Mouse (Mus musculus) heart, embryonic 16.5 days (tissue): ENCODE measurements around the gene Cd9. TPM values are rescaled to one million over a fixed set of nuclear protein-coding genes. Genes with fewer than 3 reads are reported as not detected.

Experiments used
- ATAC-seq: fragments of 200-750 bp; cut with Nextera tagmentation; replicated peaks from 2 replicates; pipeline ENCODE4 v1.8.0; 2017; ENCODE audit warnings: moderate number of reproducible peaks; ENCODE audit not compliant: insufficient read depth, low FRiP score; ENCODE audit errors: extremely low read depth
- H3K27ac ChIP-seq: fragments of 300-500 bp; sonication (generic); 2 replicates; pipeline ENCODE4 v1.5.1; 2014; ENCODE audit warnings: mild to moderate bottlenecking, low read length, control low read depth, moderate library complexity
- H3K27me3 ChIP-seq: fragments of 300-500 bp; sonication (generic); 2 replicates; pipeline ENCODE4 v1.6.1; 2014; ENCODE audit warnings: low read length, mixed read lengths; ENCODE audit not compliant: control insufficient read depth, insufficient read depth
- H3K36me3 ChIP-seq: fragments of 300-500 bp; sonication (generic); 2 replicates; pipeline ENCODE4 v1.6.1; 2014; ENCODE audit not compliant: control insufficient read depth, insufficient read depth
- H3K4me1 ChIP-seq: fragments of 300-500 bp; sonication (generic); 2 replicates; pipeline ENCODE4 v1.6.1; 2014; ENCODE audit warnings: low read length, mixed read lengths; ENCODE audit not compliant: control insufficient read depth, insufficient read depth
- H3K4me2 ChIP-seq: fragments of 300-500 bp; sonication (generic); 2 replicates; pipeline ENCODE4 v1.6.1; 2014; ENCODE audit warnings: low read depth, mild to moderate bottlenecking, control low read depth, low read length
- H3K4me3 ChIP-seq: fragments of 300-500 bp; sonication (generic); 2 replicates; pipeline ENCODE4 v1.5.1; 2014; ENCODE audit warnings: mild to moderate bottlenecking, control low read depth, low read length
- H3K9ac ChIP-seq: fragments of 300-500 bp; sonication (generic); 2 replicates; pipeline ENCODE4 v1.6.1; 2014; ENCODE audit warnings: low read length, control low read depth
- H3K9me3 ChIP-seq: fragments of 300-500 bp; sonication (generic); replicated peaks from 2 replicates; pipeline ENCODE4 v1.6.1; 2016; ENCODE audit warnings: low read length; ENCODE audit not compliant: control insufficient read depth
- WGBS: fragments of 180-500 bp; shearing (Covaris S2); extraction: QIAGEN DNeasy Blood & Tissue Kit; methylation state at CpG from one replicate; pipeline ENCODE4 v1.1.7; 2014; 5-methylcytosine and 5-hydroxymethylcytosine counted together
- polyA plus RNA-seq: library from polyadenylated mRNA; unstranded; fragments of >200 nt; fragmentation: Nextera tagmentation; extraction: Ambion mirVana; gene quantifications from 2 replicates; pipeline ENCODE4 v1.2.1, GENCODE M21; 2015

Cd9 gene
- 94.4 and 115 TPM in 2 replicates for polyA plus RNA-seq

GRCm38 (mm10) chr6:125494092-125494871 lies at the start of gene Cd9:
Cd9 (minus strand) TSS chr6:125494791.
- H3K36me3 ChIP-seq: no peaks in the 10 kb centered on the region
- ATAC-seq: peak; percentile 84
- H3K9ac ChIP-seq: peak within 1 kb of the TSS; percentile 77
- peaks cover 17% of the 10 kb centered on the region for H3K4me1 ChIP-seq
- peak within 1 kb of the TSS; percentile 68 for H3K4me3 ChIP-seq
- H3K9me3 ChIP-seq: no peaks in the 10 kb centered on the region
- peaks cover 27% of the 10 kb centered on the region for H3K27me3 ChIP-seq
- peak within 1 kb of the TSS; percentile 58 for H3K27ac ChIP-seq
- WGBS: under 1% methylated on average over 60 of the region's 61 CpGs
- H3K4me2 ChIP-seq: peak within 1 kb of the TSS; percentile 82

GRCm38 (mm10) chr6:125541296-125541695 lies 46.7 kb upstream of the Cd9 start:
- H3K27me3 ChIP-seq: no peaks in the 10 kb centered on the region
- no peaks in the 10 kb centered on the region for H3K9me3 ChIP-seq
- peaks cover 5% of the 10 kb centered on the region; the same call in 1 of the 2 replicates for H3K4me1 ChIP-seq
- H3K4me3 ChIP-seq: no peak overlapping the region
- no peaks in the 10 kb centered on the region for H3K36me3 ChIP-seq
- no peak overlapping the region for H3K4me2 ChIP-seq
- no peak overlapping the region for H3K27ac ChIP-seq
- H3K9ac ChIP-seq: no peak overlapping the region
- no peak for ATAC-seq
- WGBS: 54% methylated on average over 6 of the region's 6 CpGs

- Histone ChIP-seq H3K4me3 (no peak overlapping the region), H3K9ac (no peak overlapping the region), H3K4me2 (no peak overlapping the region), H3K9me3 (no peaks in the 10 kb centered on the region), H3K4me1 (peaks cover 5% of the 10 kb centered on the region; the same call in 1 of the 2 replicates), H3K27ac (no peak overlapping the region), H3K27me3 (no peaks in the 10 kb centered on the region), H3K36me3 (no peaks in the 10 kb centered on the region)
- no peak for ATAC-seq
- WGBS: 55% methylated on average over 6 of the region's 6 CpGs
These were observed 46.2 kb upstream of the Cd9 start for GRCm38 (mm10) chr6:125540826-125541225.

GRCm38 (mm10) chr6:125540199-125540598 lies 45.6 kb upstream of the Cd9 start:
- Histone ChIP-seq H3K9ac (no peak overlapping the region), H3K27ac (no peak overlapping the region), H3K4me2 (no peak overlapping the region), H3K4me1 (peaks cover 5% of the 10 kb centered on the region; the same call in 1 of the 2 replicates), H3K27me3 (no peaks in the 10 kb centered on the region), H3K9me3 (no peaks in the 10 kb centered on the region), H3K4me3 (no peak overlapping the region), H3K36me3 (no peaks in the 10 kb centered on the region)
- 68% methylated on average over 10 of the region's 10 CpGs for WGBS
- ATAC-seq: no peak

- Histone ChIP-seq H3K9ac (no peak overlapping the region), H3K27me3 (no peaks in the 10 kb centered on the region), H3K27ac (no peak overlapping the region), H3K4me1 (peaks cover 5% of the 10 kb centered on the region; the same call in 1 of the 2 replicates), H3K9me3 (no peaks in the 10 kb centered on the region), H3K4me2 (no peak overlapping the region), H3K36me3 (no peaks in the 10 kb centered on the region), H3K4me3 (no peak overlapping the region)
- ATAC-seq: no peak
- WGBS: 44% methylated on average over 8 of the region's 8 CpGs
These were observed 44.8 kb upstream of the Cd9 start for GRCm38 (mm10) chr6:125539423-125539822.

- H3K9ac ChIP-seq: no peak overlapping the region
- peaks cover 5% of the 10 kb centered on the region; the same call in 1 of the 2 replicates for H3K4me1 ChIP-seq
- H3K27me3 ChIP-seq: no peaks in the 10 kb centered on the region
- 78% methylated on average over 5 of the region's 5 CpGs for WGBS
- H3K4me3 ChIP-seq: no peak overlapping the region
- no peak for ATAC-seq
- no peaks in the 10 kb centered on the region for H3K36me3 ChIP-seq
- no peaks in the 10 kb centered on the region for H3K9me3 ChIP-seq
- no peak overlapping the region for H3K4me2 ChIP-seq
- no peak overlapping the region for H3K27ac ChIP-seq
These were observed 43.9 kb upstream of the Cd9 start for GRCm38 (mm10) chr6:125538469-125538868.

GRCm38 (mm10) chr6:125534990-125535389 lies 40.4 kb upstream of the Cd9 start:
- Histone ChIP-seq H3K4me1 (no peaks in the 10 kb centered on the region), H3K27ac (no peak overlapping the region), H3K27me3 (no peaks in the 10 kb centered on the region), H3K9me3 (no peaks in the 10 kb centered on the region), H3K9ac (no peak overlapping the region), H3K36me3 (no peaks in the 10 kb centered on the region), H3K4me2 (no peak overlapping the region), H3K4me3 (no peak overlapping the region)
- ATAC-seq: peak; percentile 32; the same call in 1 of the 2 replicates
- 65% methylated on average over 5 of the region's 5 CpGs for WGBS

- no peaks in the 10 kb centered on the region for H3K9me3 ChIP-seq
- no peak overlapping the region for H3K27ac ChIP-seq
- H3K4me3 ChIP-seq: no peak overlapping the region
- H3K27me3 ChIP-seq: no peaks in the 10 kb centered on the region
- no peaks in the 10 kb centered on the region for H3K36me3 ChIP-seq
- 79% methylated on average over 11 of the region's 11 CpGs for WGBS
- no peak overlapping the region for H3K4me2 ChIP-seq
- no peaks in the 10 kb centered on the region for H3K4me1 ChIP-seq
- H3K9ac ChIP-seq: no peak overlapping the region
- ATAC-seq: no peak
These were observed 38.6 kb upstream of the Cd9 start for GRCm38 (mm10) chr6:125533104-125533650.

GRCm38 (mm10) chr6:125529479-125529878 lies 34.9 kb upstream of the Cd9 start:
- H3K9me3 ChIP-seq: no peaks in the 10 kb centered on the region
- H3K4me3 ChIP-seq: no peak overlapping the region
- no peak overlapping the region for H3K27ac ChIP-seq
- no peaks in the 10 kb centered on the region for H3K36me3 ChIP-seq
- ATAC-seq: peak; percentile 77
- H3K4me1 ChIP-seq: no peaks in the 10 kb centered on the region; the same call in 1 of the 2 replicates
- 73% methylated on average over 5 of the region's 5 CpGs for WGBS
- H3K9ac ChIP-seq: no peak overlapping the region
- no peaks in the 10 kb centered on the region for H3K27me3 ChIP-seq
- no peak overlapping the region for H3K4me2 ChIP-seq
